Mouse (Mus musculus) kidney, embryonic 14.5 days (tissue): ENCODE data around the gene Klc4. TPM values are rescaled to one million over a fixed set of nuclear protein-coding genes. Genes with fewer than 3 reads are reported as not detected.

Experiments used
- ATAC-seq: fragments of 200-750 bp; cut with Nextera tagmentation; 2 replicates; pipeline ENCODE4 v1.8.0; 2017; ENCODE audit warnings: moderate number of reproducible peaks, mild to moderate bottlenecking, moderate TSS enrichment, moderate library complexity; ENCODE audit not compliant: low FRiP score, low TSS enrichment
- H3K27ac ChIP-seq: fragments of 300-500 bp; sonication (generic); 2 replicates; pipeline ENCODE4 v1.5.1; 2014; ENCODE audit warnings: low read depth, mild to moderate bottlenecking, low read length, moderate library complexity, mixed read lengths
- H3K27me3 ChIP-seq: fragments of 300-500 bp; sonication (generic); 2 replicates; pipeline ENCODE4 v1.6.1; 2014; ENCODE audit warnings: mild to moderate bottlenecking, low read length; ENCODE audit not compliant: control insufficient read depth, insufficient read depth
- H3K36me3 ChIP-seq: fragments of 300-500 bp; sonication (generic); 2 replicates; pipeline ENCODE4 v1.6.1; 2014; ENCODE audit warnings: low read length, mixed read lengths; ENCODE audit not compliant: control insufficient read depth, insufficient read depth
- H3K4me1 ChIP-seq: fragments of 300-500 bp; sonication (generic); 2 replicates; pipeline ENCODE4 v1.6.1; 2014; ENCODE audit warnings: low read length, mixed read lengths; ENCODE audit not compliant: control insufficient read depth, insufficient read depth
- H3K4me2 ChIP-seq: fragments of 300-500 bp; sonication (generic); replicated peaks from 2 replicates; pipeline ENCODE4 v1.6.1; 2014; ENCODE audit warnings: low read depth, mild to moderate bottlenecking, low read length
- H3K4me3 ChIP-seq: fragments of 300-500 bp; sonication (generic); 2 replicates; pipeline ENCODE4 v1.5.1; 2014; ENCODE audit warnings: mild to moderate bottlenecking, low read length
- H3K9ac ChIP-seq: fragments of 300-500 bp; sonication (generic); 2 replicates; pipeline ENCODE4 v1.6.1; 2014; ENCODE audit warnings: low read depth, mild to moderate bottlenecking, low read length, moderate library complexity
- H3K9me3 ChIP-seq: fragments of 300-500 bp; sonication (generic); 2 replicates; pipeline ENCODE4 v1.6.1; 2016; ENCODE audit warnings: low read length; ENCODE audit not compliant: control insufficient read depth
- WGBS: fragments of 180-500 bp; shearing (Covaris S2); extraction: QIAGEN DNeasy Blood & Tissue Kit; methylation state at CpG from one replicate; pipeline ENCODE4 v1.1.7; 2014; 5-methylcytosine and 5-hydroxymethylcytosine counted together
- polyA plus RNA-seq: library from polyadenylated mRNA; unstranded; fragments of >200 nt; fragmentation: Nextera tagmentation; extraction: Ambion mirVana; gene quantifications from 2 replicates; pipeline ENCODE4 v1.2.1, GENCODE M21; 2014

Klc4 gene
- polyA plus RNA-seq, 1 experiment from 2014 or later = 31.5 TPM

GRCm38 (mm10) chr17:46647279-46647678, 1.5 kb upstream of the Klc4 start:
- WGBS = 97% methylated on average over 7 of the region's 7 CpGs
- peaks cover 15% of the 10 kb centered on the region; the same call in 1 of the 2 replicates for H3K36me3 ChIP-seq
- H3K27me3 ChIP-seq = no peaks in the 10 kb centered on the region
- H3K4me1 ChIP-seq = peaks cover 33% of the 10 kb centered on the region
- H3K27ac ChIP-seq = no peak overlapping the region
- no peak for ATAC-seq
- peak overlapping the region; percentile 75; the same call in 1 of the 2 replicates for H3K4me3 ChIP-seq
- no peak overlapping the region for H3K9ac ChIP-seq
- no peaks in the 10 kb centered on the region for H3K9me3 ChIP-seq
- H3K4me2 ChIP-seq = peak overlapping the region; percentile 89; the same call in 1 of the 2 replicates

DNA sequence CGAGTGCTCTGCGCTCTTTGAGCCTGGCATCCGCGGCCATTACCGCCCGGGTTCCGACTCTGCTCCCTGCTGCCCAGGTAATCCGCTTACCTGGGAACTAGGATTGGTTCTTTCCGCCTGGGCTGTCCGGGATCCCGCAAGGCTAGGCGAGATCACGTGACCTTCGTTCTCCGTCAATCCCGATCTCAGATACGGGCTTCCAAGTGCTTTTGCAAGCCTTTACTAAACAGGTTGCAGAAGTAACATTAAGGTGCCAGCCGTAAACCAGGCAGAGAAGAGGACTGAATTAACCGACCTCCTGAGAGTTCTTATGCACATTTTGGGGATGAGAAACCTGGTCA, 470 bp upstream of the Klc4 start:
- Histone ChIP-seq H3K4me1 (peaks cover 23% of the 10 kb centered on the region), H3K9ac (peak overlapping the region; percentile 81), H3K36me3 (peaks cover 19% of the 10 kb centered on the region; the same call in 1 of the 2 replicates), H3K4me3 (peak overlapping the region; percentile 75), H3K27me3 (no peaks in the 10 kb centered on the region), H3K4me2 (peak overlapping the region; percentile 89), H3K27ac (peak overlapping the region; percentile 70; the same call in 1 of the 2 replicates), H3K9me3 (no peaks in the 10 kb centered on the region)
- WGBS = under 1% methylated on average over 19 of the region's 19 CpGs
- ATAC-seq = no peak; the same call in 1 of the 2 replicates

GRCm38 (mm10) chr17:46644916-46645475, 826 bp downstream of the Klc4 start:
- WGBS = 7% methylated on average over 11 of the region's 11 CpGs

DNA sequence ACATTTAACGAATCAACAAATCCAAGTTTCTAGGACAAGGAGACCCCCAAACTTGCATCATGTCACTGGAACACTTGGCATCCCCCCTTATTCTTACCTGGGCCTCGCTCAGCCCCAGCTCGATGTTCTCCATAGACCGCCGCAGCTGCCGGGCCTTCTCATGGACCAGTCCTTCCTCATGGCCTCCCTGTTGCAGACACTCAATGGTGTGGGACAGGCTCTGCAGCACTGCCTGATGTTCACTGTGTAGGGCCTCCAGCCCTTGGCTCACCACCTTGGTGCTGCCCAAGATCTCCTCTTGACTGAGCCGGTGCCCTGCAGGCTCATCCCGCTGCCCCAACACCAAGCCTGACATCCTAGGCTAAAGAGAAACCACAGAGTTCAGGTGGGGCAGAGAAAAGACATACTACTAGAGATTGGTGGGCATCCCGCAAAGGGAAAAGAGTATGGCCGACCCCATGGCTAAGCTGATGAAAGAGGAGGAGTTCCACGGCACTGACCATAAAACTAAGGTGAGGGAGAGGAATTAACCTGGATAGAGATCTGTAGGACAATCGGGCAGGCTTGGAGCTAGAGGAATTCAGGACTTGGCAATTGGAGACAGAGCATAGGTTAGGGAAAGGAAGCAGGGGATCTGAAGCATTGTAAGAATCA, 1.5 kb downstream of the Klc4 start:
- Histone ChIP-seq H3K4me1 (peaks cover 21% of the 10 kb centered on the region), H3K27me3 (no peaks in the 10 kb centered on the region), H3K9me3 (no peaks in the 10 kb centered on the region), H3K9ac (peak overlapping the region; percentile 81; the same call in 1 of the 2 replicates), H3K27ac (0 out of 2 replicates have a peak overlapping the region, but pooled peaks have one; percentile 76), H3K36me3 (peaks cover 30% of the 10 kb centered on the region; the same call in 1 of the 2 replicates), H3K4me3 (peak overlapping the region; percentile 75), H3K4me2 (peak overlapping the region; percentile 95)
- WGBS = 82% methylated on average over 12 of the region's 12 CpGs
- no peak for ATAC-seq

More at GRCm38 (mm10) chr17:46644916-46645475, 826 bp downstream of the Klc4 start:
- ATAC-seq = no peak
- Histone ChIP-seq H3K27ac (peak overlapping the region; percentile 76), H3K27me3 (no peaks in the 10 kb centered on the region), H3K4me1 (peaks cover 19% of the 10 kb centered on the region), H3K9ac (peak overlapping the region; percentile 81), H3K4me3 (peak overlapping the region; percentile 75), H3K4me2 (peak overlapping the region; percentile 95), H3K36me3 (peaks cover 29% of the 10 kb centered on the region; the same call in 1 of the 2 replicates), H3K9me3 (no peaks in the 10 kb centered on the region)

GRCm38 (mm10) chr17:46642060-46642459, 3.8 kb downstream of the Klc4 start:
- peaks cover 20% of the 10 kb centered on the region; the same call in 1 of the 2 replicates for H3K36me3 ChIP-seq
- H3K4me1 ChIP-seq = peaks cover 21% of the 10 kb centered on the region
- H3K27ac ChIP-seq = no peak overlapping the region
- no peak overlapping the region for H3K9ac ChIP-seq
- WGBS = 95% methylated on average over 17 of the region's 17 CpGs
- no peak for ATAC-seq
- no peaks in the 10 kb centered on the region for H3K9me3 ChIP-seq
- H3K4me2 ChIP-seq = no peak overlapping the region
- H3K4me3 ChIP-seq = no peak overlapping the region
- no peaks in the 10 kb centered on the region for H3K27me3 ChIP-seq

DNA sequence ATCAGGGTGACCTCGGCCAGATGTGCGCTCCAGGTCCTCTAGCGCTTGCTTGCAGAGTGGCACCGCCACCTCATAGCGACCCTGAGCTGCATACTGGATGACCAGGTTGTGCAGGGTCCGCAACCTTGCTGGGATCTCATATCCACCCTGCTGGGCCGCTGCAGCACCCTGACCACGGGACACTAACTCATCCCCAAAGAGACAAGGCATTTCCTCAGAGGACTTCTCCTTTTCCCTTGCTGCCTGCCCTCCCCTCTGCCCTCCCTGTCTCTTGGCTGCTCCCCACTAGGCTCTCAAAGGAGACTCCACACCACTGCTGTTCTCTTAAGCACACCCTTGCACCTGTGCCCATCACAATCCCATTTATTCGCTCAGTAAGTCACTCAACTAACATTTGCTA, 5.9 kb downstream of the Klc4 start:
- Histone ChIP-seq H3K4me3 (no peak overlapping the region), H3K4me2 (no peak overlapping the region), H3K9ac (no peak overlapping the region), H3K27ac (no peak overlapping the region), H3K9me3 (no peaks in the 10 kb centered on the region), H3K36me3 (peaks cover 27% of the 10 kb centered on the region), H3K27me3 (no peaks in the 10 kb centered on the region), H3K4me1 (peaks cover 14% of the 10 kb centered on the region)
- no peak for ATAC-seq
- WGBS = 55% methylated on average over 9 of the region's 9 CpGs

DNA sequence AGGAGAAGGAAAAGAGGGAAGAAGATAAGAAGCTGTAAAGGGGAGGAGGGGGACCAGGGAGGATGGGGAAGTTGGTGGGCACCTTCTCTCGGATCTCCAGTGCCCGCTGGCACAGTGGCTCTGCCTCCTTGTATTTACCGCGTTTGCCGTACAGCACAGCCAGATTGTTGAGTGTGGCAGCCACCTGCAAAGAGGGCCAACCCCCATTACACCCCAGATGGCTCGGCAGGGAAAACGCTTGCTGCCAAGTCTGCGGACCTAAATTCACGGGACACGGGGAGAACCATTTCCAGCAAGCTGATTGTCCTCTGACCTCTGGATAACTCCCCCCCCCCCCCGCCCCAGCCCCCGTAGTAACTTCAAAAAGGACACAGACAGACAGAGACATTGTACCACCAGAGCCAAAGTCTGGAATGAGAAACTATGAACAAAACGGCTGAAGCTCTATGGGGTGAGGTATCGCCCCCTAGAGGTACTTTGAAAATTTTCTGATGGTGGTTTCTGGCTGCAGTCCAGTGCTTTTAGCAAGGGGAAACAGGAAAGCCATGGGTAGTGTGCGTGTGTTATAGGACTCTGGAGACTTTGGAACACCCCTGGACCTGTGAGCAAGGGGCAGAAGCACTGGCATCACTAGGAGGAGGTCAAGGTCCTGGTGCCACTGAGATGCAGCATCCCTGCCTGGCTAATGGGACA, 8.8 kb downstream of the Klc4 start:
- H3K4me1 ChIP-seq = 0 out of 2 replicates have a peak, but pooled peaks cover 6% of the 10 kb centered on the region
- WGBS = 26% methylated on average over 15 of the region's 15 CpGs
- 0 out of 2 replicates have a peak overlapping the region, but pooled peaks have one; percentile 8 for H3K9ac ChIP-seq
- peak; percentile 30; the same call in 1 of the 2 replicates for ATAC-seq
- no peak overlapping the region; the same call in 1 of the 2 replicates for H3K4me2 ChIP-seq
- H3K9me3 ChIP-seq = no peaks in the 10 kb centered on the region
- no peaks in the 10 kb centered on the region for H3K27me3 ChIP-seq
- no peak overlapping the region for H3K27ac ChIP-seq
- H3K4me3 ChIP-seq = no peak overlapping the region
- H3K36me3 ChIP-seq = peaks cover 34% of the 10 kb centered on the region

GRCm38 (mm10) chr17:46629685-46630441, 16.0 kb downstream of the Klc4 start:
- H3K27ac ChIP-seq = peak overlapping the region; percentile 97
- peak overlapping the region; percentile 96 for H3K9ac ChIP-seq
- H3K36me3 ChIP-seq = peaks cover 9% of the 10 kb centered on the region; the same call in 1 of the 2 replicates
- WGBS = 7% methylated on average over 12 of the region's 12 CpGs
- H3K4me1 ChIP-seq = peaks cover 52% of the 10 kb centered on the region
- H3K4me2 ChIP-seq = peak overlapping the region; percentile 79
- H3K27me3 ChIP-seq = no peaks in the 10 kb centered on the region
- no peaks in the 10 kb centered on the region for H3K9me3 ChIP-seq
- peak; percentile 90 for ATAC-seq
- peak overlapping the region; percentile 81 for H3K4me3 ChIP-seq
